Mouse (Mus musculus): Measurements from ENCODE around the gene Hoxa13.

Gene Hoxa13

GRCm38 (mm10) chr6:52221337-52221992, 39.2 kb downstream of the Hoxa13 start, which contains the start of gene Hoxa7:
Gene Hoxa7, minus strand, starts transcription at chr6:52221854.
- DNase-seq: peak; percentile 82 to 84

- no peak for DNase-seq
Measured at GRCm38 (mm10) chr6:52220865-52221310, 39.8 kb downstream of the Hoxa13 start.

- no peak for DNase-seq
Measured at GRCm38 (mm10) chr6:52220003-52220864, 40.4 kb downstream of the Hoxa13 start.

- DNase-seq: no peak
Measured at GRCm38 (mm10) chr6:52219234-52219942, 41.3 kb downstream of the Hoxa13 start.

GRCm38 (mm10) chr6:52218643-52219215, 42.0 kb downstream of the Hoxa13 start:
- no peak for DNase-seq

- no peak for DNase-seq
Measured at GRCm38 (mm10) chr6:52217895-52218642, 42.6 kb downstream of the Hoxa13 start.

GRCm38 (mm10) chr6:52217459-52217768, 43.3 kb downstream of the Hoxa13 start:
- peak; percentile 59 to 60 for DNase-seq

- peak in 1 of 2 experiments; percentile 15 for DNase-seq
Measured at GRCm38 (mm10) chr6:52216691-52217458, 43.8 kb downstream of the Hoxa13 start.

GRCm38 (mm10) chr6:52215771-52216535, 44.7 kb downstream of the Hoxa13 start:
- peak in 1 of 2 experiments; percentile 2 for DNase-seq

- peak in 1 of 2 experiments; percentile 3 for DNase-seq
Measured at GRCm38 (mm10) chr6:52215070-52215469, 45.6 kb downstream of the Hoxa13 start.

- no peak for DNase-seq
Measured at GRCm38 (mm10) chr6:52214271-52214670, 46.4 kb downstream of the Hoxa13 start.

- DNase-seq: peak in 1 of 2 experiments; percentile 32
Measured at GRCm38 (mm10) chr6:52213119-52213986, 47.3 kb downstream of the Hoxa13 start, which contains the start of the genes Hoxa3 and Gm28308. Gene Hoxa3, minus strand, starts transcription at chr6:52213336. Gene Gm28308, minus strand, starts transcription at chr6:52213339.

- peak in 1 of 2 experiments; percentile 15 for DNase-seq
Measured at GRCm38 (mm10) chr6:52212556-52213118, 48.0 kb downstream of the Hoxa13 start.

GRCm38 (mm10) chr6:52211961-52212360, 48.7 kb downstream of the Hoxa13 start:
- DNase-seq: peak in 1 of 2 experiments; percentile 11

- peak; percentile 70 to 72 for DNase-seq
Measured at GRCm38 (mm10) chr6:52211170-52211935, 49.3 kb downstream of the Hoxa13 start.

- no peak for DNase-seq
Measured at GRCm38 (mm10) chr6:52209685-52210046, 51.0 kb downstream of the Hoxa13 start.

GRCm38 (mm10) chr6:52208868-52209684, 51.6 kb downstream of the Hoxa13 start:
- DNase-seq: peak in 1 of 2 experiments; percentile 8
